In the genomic region with DNA sequence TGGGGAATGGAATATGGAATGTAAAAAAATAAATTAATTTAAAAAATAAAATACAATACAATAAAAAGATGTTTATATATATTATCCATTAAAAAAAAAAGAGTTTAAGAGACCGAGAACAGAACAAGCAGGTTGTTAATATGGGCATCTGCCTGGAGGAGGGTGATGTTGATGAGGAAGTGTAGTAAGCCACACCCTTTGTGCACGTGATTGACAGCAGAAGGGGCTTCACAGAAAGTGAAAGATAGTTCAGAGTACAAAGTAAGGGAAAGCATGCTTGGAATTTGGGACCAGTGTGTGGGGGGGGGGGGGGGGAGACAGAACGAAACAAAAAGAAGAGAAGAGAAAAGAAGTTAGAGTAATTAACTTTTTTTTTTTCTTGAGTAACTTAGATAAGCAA, we compare ENCODE assay signal across 22 mouse cellular contexts.
DNase-seq lines count a peak whose midpoint lies in the region; ATAC-seq lines count a peak whose summit lies in the region.
"Had no signal": no experiment of that assay in that cellular context is flagged by ENCODE, and none has a peak within 500 bp of the region (broad histone marks: within the 10 kb centered on the region; RNA-seq: fewer than 3 reads in every experiment).

No protein-coding gene starts in this region.

- no peak overlapping the region for H3K9ac ChIP-seq in kidney, embryonic 14.5 days (ENCODE audit: low read depth, low read length)
- H3K9ac ChIP-seq: embryonic facial prominence, embryonic 12.5 days; embryonic facial prominence, embryonic 15.5 days; forebrain, postnatal 0 days; hindbrain, embryonic 12.5 days; hindbrain, embryonic 15.5 days had no signal

- H3K27ac ChIP-seq in kidney, embryonic 14.5 days (ENCODE audit: low read depth, low read length): no peak overlapping the region
- H3K27ac ChIP-seq: embryonic facial prominence, embryonic 12.5 days; embryonic facial prominence, embryonic 15.5 days; heart, embryonic 10.5 days; hindbrain, embryonic 12.5 days; hindbrain, embryonic 15.5 days had no signal

- no peaks in the 10 kb centered on the region for H3K36me3 ChIP-seq in kidney, embryonic 14.5 days (ENCODE audit: control insufficient read depth, insufficient read depth, low read length)
- H3K36me3 ChIP-seq: embryonic facial prominence, embryonic 12.5 days; embryonic facial prominence, embryonic 15.5 days; heart, embryonic 10.5 days; hindbrain, embryonic 12.5 days; hindbrain, embryonic 15.5 days had no signal

- H3K4me1 ChIP-seq in kidney, embryonic 14.5 days (ENCODE audit: control insufficient read depth, insufficient read depth, low read length): no peaks in the 10 kb centered on the region
- H3K4me1 ChIP-seq: embryonic facial prominence, embryonic 12.5 days; embryonic facial prominence, embryonic 15.5 days; heart, embryonic 10.5 days; hindbrain, embryonic 12.5 days; hindbrain, embryonic 15.5 days had no signal

- no peak overlapping the region for H3K4me2 ChIP-seq in kidney, embryonic 14.5 days (replicated peaks; ENCODE audit: low read depth, low read length)
- H3K4me2 ChIP-seq: embryonic facial prominence, embryonic 12.5 days; embryonic facial prominence, embryonic 15.5 days; hindbrain, embryonic 12.5 days; hindbrain, embryonic 15.5 days had no signal

- peak; percentile 37; the same call in 1 of the 2 replicates for ATAC-seq in megakaryocyte progenitor cell, adult 5-6 weeks (replicated peaks; ENCODE audit: poor library complexity)
- ATAC-seq in kidney, embryonic 14.5 days (ENCODE audit: low FRiP score, low TSS enrichment): no peak
- ATAC-seq: activated CD4-positive, CD25-positive, alpha-beta regulatory T cell, adult 4 months; CD4-positive, CD25-positive, alpha-beta regulatory T cell, adult 4 months; forebrain, embryonic 14.5 days; forebrain, postnatal 0 days had no signal

- H3K27me3 ChIP-seq in kidney, embryonic 14.5 days (ENCODE audit: control insufficient read depth, insufficient read depth, low read length): no peaks in the 10 kb centered on the region
- H3K27me3 ChIP-seq: embryonic facial prominence, embryonic 12.5 days; embryonic facial prominence, embryonic 15.5 days; hindbrain, embryonic 12.5 days; hindbrain, embryonic 15.5 days had no signal

- 69% methylated on average over 2 of the region's 3 CpGs for WGBS in kidney, embryonic 14.5 days

- H3K4me3 ChIP-seq in kidney, embryonic 14.5 days (ENCODE audit: low read length): no peak overlapping the region
- H3K4me3 ChIP-seq: embryonic facial prominence, embryonic 12.5 days; embryonic facial prominence, embryonic 15.5 days; heart, adult 2 months; heart, embryonic 10.5 days; hindbrain, embryonic 12.5 days; hindbrain, embryonic 15.5 days had no signal

- no peaks in the 10 kb centered on the region for H3K9me3 ChIP-seq in kidney, embryonic 14.5 days (ENCODE audit: control insufficient read depth, low read length)
- H3K9me3 ChIP-seq: embryonic facial prominence, embryonic 12.5 days; embryonic facial prominence, embryonic 15.5 days; heart, embryonic 10.5 days; hindbrain, embryonic 15.5 days had no signal

- peak; percentile 12 for DNase-seq in retina, postnatal 1 day
- DNase-seq in retina, embryonic 14.5 days (ENCODE audit: low spot score): no peak
- peak; percentile 18 for DNase-seq in MEL-GATA-1-ER (ENCODE audit: extremely low read depth, low read depth)
- DNase-seq in embryo, embryonic 10 days (ENCODE audit: low spot score): no peak
- DNase-seq: adrenal gland, adult 8-10 months; adrenal gland, postnatal 25 days; cerebellum, adult 18-20 months; cerebellum, adult 9-10 months; cerebellum, postnatal 14 days; forebrain, postnatal 0 days; gastrocnemius, postnatal 25 days; heart, adult 2 months had no signal

Comparison
In these comparisons a context has a peak if more than half of its experiments do, and no peak if none do; other contexts are left out.
1. DNase-seq: peak in retina, postnatal 1 day (single experiment) and MEL-GATA-1-ER (single experiment); none in retina, embryonic 14.5 days (single experiment) and embryo, embryonic 10 days (single experiment).